Mouse (Mus musculus) bone marrow, adult 2 months (tissue): ENCODE results near the gene Fam136a. TPM values are rescaled to one million over a fixed set of nuclear protein-coding genes. Genes with fewer than 3 reads are reported as not detected.

ENCODE experiments used
- H3K27ac ChIP-seq: fragments of 200-500 bp; 2 replicates; pipeline ENCODE4 v1.5.1; 2012; ENCODE audit warnings: low read depth, mild to moderate bottlenecking, control low read depth, inconsistent platforms, low read length; ENCODE audit not compliant: control insufficient read depth, poor library complexity, insufficient read depth
- H3K4me1 ChIP-seq: fragments of 200-500 bp; 2 replicates; pipeline ENCODE4 v1.6.1; 2011; ENCODE audit warnings: low read length; ENCODE audit not compliant: control insufficient read depth, insufficient read depth
- H3K4me3 ChIP-seq: fragments of 200-500 bp; replicated peaks from 2 replicates; pipeline ENCODE3; 2011; ENCODE audit warnings: mild to moderate bottlenecking, low read depth, low read length, control low read depth; ENCODE audit not compliant: control insufficient read depth
- CTCF ChIP-seq: fragments of 200-500 bp; IDR thresholded peaks from 2 replicates; pipeline ENCODE4 v1.5.1; 2011; ENCODE audit warnings: low read length, control low read depth; ENCODE audit not compliant: control insufficient read depth, insufficient read depth
- POLR2A ChIP-seq: fragments of 200-500 bp; IDR thresholded peaks from 2 replicates; pipeline ENCODE4 v1.6.1; 2011; ENCODE audit warnings: low read depth, mild to moderate bottlenecking, control low read depth, low read length, borderline replicate concordance; ENCODE audit not compliant: control insufficient read depth
- WGBS: fragments of 180-500 bp; shearing (Covaris S2); methylation state at CpG from one replicate; pipeline ENCODE4 v1.1.7; 2018; 5-methylcytosine and 5-hydroxymethylcytosine counted together
- polyA plus RNA-seq: library from polyadenylated mRNA; stranded (reverse); fragments of >200 nt; gene quantifications from 2 replicates; pipeline ENCODE4 v1.2.4, GENCODE M21; 2011; ENCODE audit warnings: low replicate concordance; ENCODE audit not compliant: missing spikeins, insufficient read depth, insufficient read length

Fam136a gene
- polyA plus RNA-seq, 1 experiment: 24.3 TPM

DNA sequence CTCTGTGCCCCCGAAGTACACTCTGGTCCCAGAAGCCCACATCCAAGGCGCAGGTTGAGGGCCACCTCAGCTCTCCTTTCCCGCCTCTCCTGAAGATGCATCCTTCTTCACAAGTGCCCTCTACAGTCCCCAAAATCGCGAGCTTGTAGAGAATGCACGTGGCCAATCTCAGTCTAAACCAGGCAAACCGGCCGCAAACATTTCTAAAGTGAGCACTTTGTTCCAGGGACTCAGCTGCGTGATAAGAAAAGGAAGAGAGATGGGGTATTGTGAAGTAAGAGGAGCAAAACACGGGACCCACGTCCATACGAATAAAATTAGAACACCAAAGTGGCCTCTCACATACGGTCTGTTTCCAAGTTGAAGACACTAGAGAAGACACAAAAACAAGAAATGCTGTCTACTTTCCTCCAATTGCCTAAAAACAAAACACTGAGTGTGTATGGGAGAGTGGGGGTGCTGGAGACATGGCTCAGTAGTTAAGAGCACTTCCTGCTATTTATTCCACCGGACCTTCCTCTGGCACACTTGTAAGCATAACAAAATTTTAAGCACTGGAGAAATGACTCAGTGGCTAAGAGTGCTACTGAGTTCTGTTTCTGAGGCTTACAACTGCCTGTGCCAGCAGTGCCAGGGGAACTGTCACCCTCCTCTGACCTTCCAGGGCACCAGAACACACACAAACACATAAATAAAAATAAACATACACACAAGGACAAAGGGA, 32.0 kb downstream of the Fam136a start:
- Histone ChIP-seq H3K27ac (no peak overlapping the region; the same call in 1 of the 2 replicates), H3K4me1 (no peaks in the 10 kb centered on the region; the same call in 1 of the 2 replicates), H3K4me3 (peak overlapping the region; percentile 86)
- TF ChIP-seq CTCF (no peak), POLR2A (no peak)
- WGBS: under 1% methylated on average over 14 of the region's 14 CpGs

DNA sequence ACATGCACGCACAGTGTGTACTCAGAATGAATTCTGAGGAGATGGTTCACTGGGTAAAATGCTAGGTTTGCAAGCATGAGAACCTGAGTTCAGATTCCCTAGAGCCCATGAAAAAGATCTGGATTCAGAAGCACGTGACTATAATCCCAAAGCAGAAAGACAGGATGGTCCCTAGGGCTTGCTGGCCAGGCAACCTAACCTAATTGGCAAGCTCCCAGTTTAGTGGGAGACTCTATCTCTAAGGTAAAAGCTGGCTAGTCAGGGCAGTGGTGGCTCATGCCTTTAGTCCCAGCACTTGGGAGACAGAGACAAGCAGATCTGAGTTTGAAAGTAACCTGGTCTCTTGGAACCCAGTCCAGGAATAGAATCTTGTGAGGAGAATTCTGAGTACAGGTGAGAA, 33.5 kb downstream of the Fam136a start:
- no peaks in the 10 kb centered on the region; the same call in 1 of the 2 replicates for H3K4me1 ChIP-seq
- no peak overlapping the region for H3K4me3 ChIP-seq
- 80% methylated on average over 2 of the region's 2 CpGs for WGBS
- no peak overlapping the region for H3K27ac ChIP-seq
- no peak for TF ChIP-seq CTCF
- no peak for TF ChIP-seq POLR2A

DNA sequence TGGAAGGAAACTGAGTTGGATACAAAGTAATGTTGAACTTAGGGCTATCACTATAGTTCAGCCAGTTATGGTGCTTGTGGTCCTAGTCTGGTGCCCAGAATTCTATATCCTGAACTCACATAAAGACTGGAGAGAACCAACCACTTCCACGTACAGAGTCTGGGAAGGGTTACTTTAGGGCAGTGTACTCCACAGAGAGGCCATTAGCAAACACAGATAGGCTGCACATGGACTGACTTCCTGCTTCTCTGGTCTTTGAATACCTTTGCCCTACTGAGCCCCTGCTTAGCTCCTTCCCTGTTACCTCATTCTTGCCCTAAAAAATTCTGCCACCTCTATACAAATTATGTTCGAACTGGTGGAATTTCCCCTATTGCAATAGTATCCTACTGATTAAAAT, 34.5 kb downstream of the Fam136a start:
- WGBS: 70% methylated on average over 2 of the region's 2 CpGs
- Histone ChIP-seq H3K4me3 (no peak overlapping the region), H3K4me1 (no peaks in the 10 kb centered on the region; the same call in 1 of the 2 replicates), H3K27ac (no peak overlapping the region)
- no peak for TF ChIP-seq CTCF
- no peak for TF ChIP-seq POLR2A

DNA sequence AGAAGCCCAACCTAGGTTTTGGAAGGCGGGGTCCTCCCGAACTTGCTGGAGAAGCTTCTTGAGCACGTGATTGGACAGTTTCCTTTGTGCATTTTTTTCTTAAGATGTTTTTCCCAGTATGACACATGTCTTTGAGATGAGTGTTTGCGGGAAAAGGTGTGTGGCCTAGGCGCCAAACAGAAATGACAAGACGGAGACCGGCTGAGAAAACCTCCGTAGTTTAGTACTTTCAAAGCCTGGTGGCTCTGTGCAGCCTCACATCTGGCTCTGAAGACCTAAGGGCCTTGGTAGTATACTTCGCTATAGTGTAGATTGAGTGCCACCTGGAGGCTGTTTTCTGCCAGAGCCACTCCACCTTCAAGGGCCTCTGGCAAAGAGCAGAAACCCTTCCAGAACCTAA, 35.5 kb downstream of the Fam136a start:
- Histone ChIP-seq H3K27ac (no peak overlapping the region), H3K4me1 (no peaks in the 10 kb centered on the region), H3K4me3 (no peak overlapping the region)
- 4% methylated on average over 9 of the region's 9 CpGs for WGBS
- TF ChIP-seq CTCF: peak; percentile 75
- TF ChIP-seq POLR2A: no peak

DNA sequence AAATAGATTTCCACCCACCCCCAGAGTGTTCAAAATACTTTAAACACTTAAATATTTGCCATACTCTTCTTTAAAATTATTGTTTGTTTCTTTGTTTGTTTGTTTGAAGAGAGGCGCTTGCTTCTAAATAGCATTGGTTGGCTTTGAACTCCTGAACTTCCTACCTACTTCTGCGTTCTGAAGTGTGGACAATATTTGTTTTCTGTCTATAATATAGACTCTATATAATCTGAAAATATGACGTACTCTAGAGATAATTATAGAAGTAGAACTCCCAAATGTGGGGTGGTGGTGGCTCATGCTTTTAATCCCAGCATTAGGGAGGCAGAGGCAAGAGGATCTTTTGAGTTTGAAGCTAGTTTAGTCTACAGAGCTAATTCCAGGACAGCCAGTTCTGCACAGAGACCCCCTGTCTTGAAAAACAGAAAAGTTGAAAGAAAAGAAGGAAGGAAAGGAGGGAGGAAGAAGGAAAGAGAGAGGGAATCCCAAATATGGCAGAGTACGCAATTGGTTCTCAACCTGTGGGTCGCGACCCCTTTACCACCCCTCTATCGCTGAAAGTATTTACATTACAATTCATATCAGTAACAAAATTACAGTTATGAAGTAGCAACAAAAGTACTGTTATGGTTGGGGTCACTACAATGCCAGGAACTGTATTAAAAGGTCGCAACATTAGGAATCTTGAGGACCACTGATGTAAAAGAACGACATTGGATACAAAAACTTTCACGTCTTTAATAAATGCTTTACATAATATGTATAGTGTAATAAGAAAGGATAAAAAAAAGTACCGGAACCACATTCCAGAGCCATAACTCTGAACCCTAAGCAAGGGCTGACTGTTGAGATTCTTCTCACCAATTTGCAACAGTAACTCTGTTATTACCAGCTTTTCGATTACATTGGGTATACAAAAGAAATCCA, 37.5 kb downstream of the Fam136a start:
- WGBS: 46% methylated on average over 12 of the region's 12 CpGs
- Histone ChIP-seq H3K27ac (no peak overlapping the region), H3K4me3 (peak overlapping the region; percentile 96), H3K4me1 (no peaks in the 10 kb centered on the region)
- TF ChIP-seq CTCF: no peak
- no peak for TF ChIP-seq POLR2A

DNA sequence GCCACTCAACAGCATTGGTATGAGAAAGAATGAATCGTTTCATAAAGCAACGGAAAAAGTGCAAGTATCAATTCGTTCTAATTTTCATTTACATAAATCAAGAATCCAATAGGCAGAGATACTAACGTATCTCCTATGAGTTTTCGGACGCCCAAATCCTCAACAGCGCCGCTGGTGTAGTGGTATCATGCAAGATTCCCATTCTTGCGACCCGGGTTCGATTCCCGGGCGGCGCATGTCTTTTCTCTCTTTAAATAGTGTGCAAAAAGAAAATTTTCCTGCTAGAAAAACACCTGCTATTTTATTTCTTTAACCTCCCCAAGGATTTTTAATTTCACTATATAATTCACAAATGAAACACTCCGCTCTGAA, 38.3 kb downstream of the Fam136a start:
- under 1% methylated on average over 15 of the region's 15 CpGs for WGBS
- Histone ChIP-seq H3K4me3 (peak overlapping the region; percentile 96), H3K4me1 (no peaks in the 10 kb centered on the region), H3K27ac (0 out of 2 replicates have a peak overlapping the region, but pooled peaks have one; percentile 99)
- TF ChIP-seq CTCF (no peak), POLR2A (no peak)

DNA sequence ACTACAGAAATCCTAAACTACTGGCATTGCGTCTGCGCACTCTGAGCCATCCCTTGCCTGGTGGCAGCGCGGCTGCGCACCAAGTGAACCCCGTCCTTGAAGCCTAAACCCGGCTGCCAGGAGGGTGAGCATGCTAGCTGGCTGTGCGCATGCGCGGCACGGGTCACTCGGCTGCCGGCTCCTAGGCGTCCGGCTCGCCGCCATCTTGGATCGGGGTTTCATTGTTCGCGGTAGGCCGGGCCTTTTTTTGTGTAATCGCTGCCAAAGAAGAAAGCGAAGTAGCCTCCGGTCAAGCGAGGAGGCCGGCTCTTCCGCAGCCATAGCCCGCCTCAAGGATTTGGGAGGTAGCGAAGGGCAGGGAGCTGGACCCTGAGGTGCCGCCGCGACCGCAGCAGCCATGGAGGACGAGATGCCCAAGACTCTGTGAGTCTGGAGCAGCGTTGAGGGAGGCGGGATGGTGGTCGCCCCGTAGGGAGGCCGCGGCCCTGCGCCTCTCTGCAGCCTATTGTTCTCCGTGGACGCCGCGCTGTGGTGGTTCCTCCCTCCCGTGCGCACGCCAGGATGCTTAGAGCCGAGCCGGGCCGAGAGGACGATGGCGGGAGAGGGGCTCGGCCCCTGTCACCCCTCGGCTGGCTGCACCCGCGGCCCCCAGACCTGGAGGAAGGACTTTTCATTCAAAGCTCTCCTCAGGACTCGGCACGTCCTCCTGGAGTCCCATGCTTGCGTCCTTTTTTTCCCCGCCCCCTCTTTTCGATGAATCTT, 38.8 kb downstream of the Fam136a start, which contains the start of gene Tia1:
TSS of gene Tia1 (plus strand) at position 120 of the 762 bp plus-strand sequence.
- Histone ChIP-seq H3K4me1 (no peaks in the 10 kb centered on the region), H3K27ac (peak within 1 kb of the TSS; percentile 99), H3K4me3 (peak within 1 kb of the TSS; percentile 96)
- under 1% methylated on average over 62 of the region's 62 CpGs for WGBS
- TF ChIP-seq POLR2A (no peak; the same call in 1 of the 2 replicates), CTCF (no peak; the same call in 1 of the 2 replicates)
